Mouse (Mus musculus) adrenal gland, postnatal 36 days (tissue): ENCODE results near the gene Tnfrsf11a. TPM values are rescaled to one million over a fixed set of nuclear protein-coding genes. Genes with fewer than 3 reads are reported as not detected.

Source experiments
- DNase-seq, 2 experiments: peaks; one replicate each; pipeline ENCODE4 v3.0.0; 2021; ENCODE audit warnings: mixed read lengths in 1 of 2
- total RNA-seq, 2 experiments: library from RNA; stranded (reverse); gene quantifications; 2 replicates each; pipeline ENCODE4 v1.2.3; 2021

The Tnfrsf11a gene
- total RNA-seq, 2 experiments from 2014 or later = 2.2 to 3.3 TPM

- no peak for DNase-seq
These were observed 47.3 kb downstream of the Tnfrsf11a start for GRCm38 (mm10) chr1:105827786-105828345.

DNA sequence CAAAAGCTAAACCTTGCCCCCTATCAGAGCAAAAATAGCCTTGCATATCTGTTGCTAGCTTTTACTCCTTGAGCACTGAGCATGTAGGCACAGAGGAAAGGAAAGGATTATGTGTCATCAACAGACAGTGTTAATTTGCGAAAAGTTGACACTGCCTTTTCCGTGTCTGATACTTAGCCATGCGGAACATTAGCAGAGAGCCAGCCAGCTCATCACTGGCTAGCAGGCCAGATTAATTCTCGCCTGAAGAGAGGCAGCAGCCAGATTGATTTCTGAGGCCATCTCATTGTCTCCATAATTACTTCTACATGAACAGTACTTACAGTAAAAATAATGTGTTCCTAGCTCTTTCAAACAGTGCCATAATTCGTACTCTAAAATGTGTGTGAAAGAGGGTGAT lies 48.7 kb downstream of the Tnfrsf11a start:
- no peak for DNase-seq

DNA sequence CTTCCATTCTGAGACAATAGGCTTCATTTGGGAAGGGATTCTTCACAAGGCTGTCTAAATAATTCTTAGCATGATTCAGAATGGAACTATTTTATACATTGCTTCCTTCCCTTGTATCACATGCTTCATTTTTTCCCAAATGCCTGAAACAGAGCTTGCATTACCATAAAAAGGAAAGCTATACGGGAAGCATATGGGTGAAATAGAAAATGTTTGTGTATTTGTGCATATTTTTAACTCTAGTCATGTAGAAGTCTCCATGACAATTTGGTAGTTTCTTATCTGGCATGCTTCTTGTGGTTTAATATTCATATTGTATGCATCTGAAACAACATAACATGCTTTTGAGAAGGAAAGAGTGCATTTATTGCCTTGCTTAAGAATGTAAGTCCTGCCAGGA lies 52.3 kb downstream of the Tnfrsf11a start:
- DNase-seq = no peak

GRCm38 (mm10) chr1:105842950-105843349 lies 62.4 kb downstream of the Tnfrsf11a start:
- no peak for DNase-seq

GRCm38 (mm10) chr1:105843386-105843785 lies 62.9 kb downstream of the Tnfrsf11a start:
- no peak for DNase-seq

- DNase-seq = no peak
These were observed 63.3 kb downstream of the Tnfrsf11a start for GRCm38 (mm10) chr1:105843856-105844255.

DNA sequence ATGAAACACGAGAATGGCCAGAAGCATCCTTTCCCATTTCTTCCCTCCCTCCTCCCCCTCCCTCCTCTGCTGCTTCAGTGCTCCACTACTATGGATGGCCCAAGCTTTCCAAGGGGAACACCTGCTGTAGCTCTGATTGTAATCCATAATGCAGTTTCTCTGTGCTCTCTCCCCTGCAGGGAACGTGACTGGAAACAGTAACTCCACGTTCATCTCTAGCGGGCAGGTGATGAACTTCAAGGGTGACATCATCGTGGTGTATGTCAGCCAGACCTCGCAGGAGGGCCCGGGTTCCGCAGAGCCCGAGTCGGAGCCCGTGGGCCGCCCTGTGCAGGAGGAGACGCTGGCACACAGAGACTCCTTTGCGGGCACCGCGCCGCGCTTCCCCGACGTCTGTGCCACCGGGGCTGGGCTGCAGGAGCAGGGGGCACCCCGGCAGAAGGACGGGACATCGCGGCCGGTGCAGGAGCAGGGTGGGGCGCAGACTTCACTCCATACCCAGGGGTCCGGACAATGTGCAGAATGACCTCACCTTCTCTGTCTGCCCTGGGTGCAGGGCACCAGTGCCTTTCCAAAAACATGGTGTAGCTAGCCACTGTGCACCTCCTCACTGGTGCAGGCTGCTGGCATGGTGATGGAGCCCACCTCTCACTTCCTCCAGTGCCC lies 64.0 kb downstream of the Tnfrsf11a start:
- no peak for DNase-seq

GRCm38 (mm10) chr1:105846431-105846830 lies 65.9 kb downstream of the Tnfrsf11a start:
- DNase-seq = no peak

DNA sequence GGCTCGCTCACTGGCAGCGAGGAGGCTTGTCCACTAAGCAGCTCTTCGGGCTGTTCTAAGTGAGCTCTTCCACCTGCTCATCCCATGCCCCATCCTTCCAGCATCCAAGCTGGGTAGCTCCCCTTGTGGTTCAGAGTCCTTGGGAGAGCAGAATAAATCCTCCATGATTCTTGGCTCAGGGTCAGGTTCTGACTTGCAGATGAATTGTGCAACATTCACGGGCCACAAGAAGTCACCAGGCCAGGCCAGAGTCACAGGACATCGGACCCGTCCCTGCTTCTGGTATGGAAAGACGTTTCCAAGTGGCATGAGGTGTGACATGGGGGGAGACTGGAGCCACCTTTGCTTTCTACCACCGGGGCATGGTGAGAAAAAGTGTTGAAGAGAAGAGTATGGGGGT lies 68.3 kb downstream of the Tnfrsf11a start:
- peak; percentile 43 to 50 for DNase-seq

DNA sequence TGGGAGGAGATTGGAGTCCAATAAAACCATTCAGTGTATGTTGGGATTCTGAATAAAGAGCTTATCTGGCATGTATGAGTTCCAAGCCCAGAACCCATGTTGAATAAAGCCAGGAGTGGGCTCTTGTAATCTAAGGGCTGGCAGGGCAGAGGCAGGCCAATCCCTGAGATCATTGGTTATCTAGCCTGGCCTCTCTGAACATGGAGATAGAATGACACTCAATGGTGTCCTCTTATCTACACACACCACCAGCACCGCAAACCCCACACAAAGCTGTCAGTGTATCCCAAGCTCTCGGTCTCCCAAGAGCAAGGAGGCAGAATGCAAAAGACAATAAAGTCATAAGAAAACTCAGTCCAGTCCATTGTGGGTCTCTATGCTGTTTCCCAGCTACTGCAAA lies 70.8 kb downstream of the Tnfrsf11a start:
- no peak for DNase-seq

DNA sequence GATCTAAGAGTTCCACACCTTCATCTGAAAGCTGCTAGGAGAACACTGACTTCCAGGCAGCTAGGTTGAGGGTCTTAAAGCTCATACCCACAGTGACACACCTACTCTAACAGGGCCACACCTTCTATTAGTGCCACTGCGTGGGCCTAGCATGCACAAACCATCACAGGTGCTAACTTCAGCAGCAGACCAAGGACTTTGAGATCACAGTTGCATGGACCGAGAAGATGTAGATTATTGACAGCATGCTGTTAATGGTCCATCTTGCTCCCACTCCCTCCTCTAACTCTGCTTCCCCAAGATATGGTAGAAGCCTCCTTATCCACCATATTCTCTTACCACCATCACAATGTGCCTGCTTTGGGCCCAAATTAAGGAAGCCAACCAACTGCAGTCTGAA lies 79.2 kb downstream of the Tnfrsf11a start:
- DNase-seq = no peak

DNA sequence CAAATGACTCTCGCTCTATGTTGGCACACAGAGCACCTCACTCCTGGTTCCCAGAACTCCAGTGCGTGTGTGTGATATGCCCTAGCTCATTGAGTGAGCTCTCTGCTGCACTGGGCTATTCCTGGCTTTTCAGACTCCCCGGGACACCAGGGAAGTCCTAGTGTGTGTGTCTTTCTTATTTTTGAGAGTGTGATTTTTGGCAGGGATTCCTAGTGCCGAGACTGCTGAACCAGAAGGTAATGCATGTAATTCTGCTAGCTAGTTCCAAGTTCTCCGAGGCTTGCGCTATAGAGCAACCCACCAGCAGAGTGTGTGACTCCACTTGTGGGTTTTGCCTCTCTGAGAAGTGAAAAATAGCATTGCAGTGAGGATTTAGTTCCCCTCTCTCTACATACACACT lies 96.1 kb downstream of the Tnfrsf11a start:
- DNase-seq = no peak

- peak in 1 of 2 experiments; percentile 7 for DNase-seq
These were observed 97.3 kb downstream of the Tnfrsf11a start for GRCm38 (mm10) chr1:105877808-105878207.

DNA sequence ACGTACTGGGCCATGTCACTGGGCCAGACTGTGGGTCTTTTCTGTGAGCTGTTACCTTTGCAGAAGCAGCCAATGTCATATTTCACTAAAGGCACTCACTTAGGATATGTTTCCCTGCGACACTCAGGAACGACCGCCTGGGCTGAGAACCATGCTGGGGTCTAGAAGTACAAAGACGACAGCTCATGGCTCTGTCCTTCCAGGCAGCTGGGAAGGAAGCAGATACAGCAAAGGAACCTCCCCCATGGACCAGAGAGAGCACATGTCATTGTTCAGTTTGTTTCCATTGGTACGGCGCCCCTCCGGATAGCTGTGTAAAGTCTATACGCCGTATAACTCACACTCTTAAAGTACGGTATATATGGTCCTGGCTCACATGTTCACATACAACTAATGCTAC lies 97.9 kb downstream of the Tnfrsf11a start:
- no peak for DNase-seq

GRCm38 (mm10) chr1:105880555-105881304 lies 100.2 kb downstream of the Tnfrsf11a start:
- peak; percentile 20 to 30 for DNase-seq

GRCm38 (mm10) chr1:105881466-105881865 lies 100.9 kb downstream of the Tnfrsf11a start:
- DNase-seq = no peak

DNA sequence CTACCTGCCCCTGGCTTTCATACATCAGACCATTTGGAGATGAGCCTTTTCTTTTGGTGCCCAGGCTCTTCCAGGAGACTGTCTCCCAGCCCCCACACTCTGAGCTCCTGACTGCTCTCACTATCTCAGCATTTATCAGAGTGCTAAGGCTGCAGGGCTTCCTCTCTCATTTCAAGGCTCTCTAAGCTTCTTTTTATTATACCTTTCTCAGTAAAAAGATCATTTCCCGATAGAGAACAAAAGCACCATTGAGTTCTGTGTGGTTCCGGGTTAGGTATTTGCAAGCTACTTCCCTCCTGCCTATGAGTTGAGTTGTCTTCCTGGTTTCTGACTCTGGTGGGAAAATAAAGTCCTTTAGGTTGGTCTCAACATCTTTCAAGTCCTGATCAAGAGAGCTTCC lies 103.0 kb downstream of the Tnfrsf11a start:
- no peak for DNase-seq

GRCm38 (mm10) chr1:105885101-105885500 lies 104.6 kb downstream of the Tnfrsf11a start:
- DNase-seq = no peak

DNA sequence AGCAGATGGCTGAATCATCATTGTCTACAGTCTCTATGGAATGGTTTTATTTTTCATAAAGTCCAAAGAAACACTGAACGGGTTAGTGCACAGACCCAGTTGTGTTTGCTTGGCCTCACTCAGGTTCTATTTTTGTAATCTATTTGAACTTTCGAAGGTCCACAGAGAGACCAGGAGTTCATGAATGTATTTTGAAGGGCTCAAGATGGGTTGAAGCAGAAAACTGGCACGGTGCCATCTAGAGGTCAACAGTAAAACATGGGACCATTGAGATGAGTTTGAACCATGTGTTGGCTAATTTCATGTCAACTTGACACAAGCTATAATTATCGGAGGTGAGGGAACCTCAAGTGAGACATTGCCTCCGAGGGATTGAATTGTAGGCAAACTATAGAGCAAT lies 105.1 kb downstream of the Tnfrsf11a start:
- DNase-seq = no peak

DNA sequence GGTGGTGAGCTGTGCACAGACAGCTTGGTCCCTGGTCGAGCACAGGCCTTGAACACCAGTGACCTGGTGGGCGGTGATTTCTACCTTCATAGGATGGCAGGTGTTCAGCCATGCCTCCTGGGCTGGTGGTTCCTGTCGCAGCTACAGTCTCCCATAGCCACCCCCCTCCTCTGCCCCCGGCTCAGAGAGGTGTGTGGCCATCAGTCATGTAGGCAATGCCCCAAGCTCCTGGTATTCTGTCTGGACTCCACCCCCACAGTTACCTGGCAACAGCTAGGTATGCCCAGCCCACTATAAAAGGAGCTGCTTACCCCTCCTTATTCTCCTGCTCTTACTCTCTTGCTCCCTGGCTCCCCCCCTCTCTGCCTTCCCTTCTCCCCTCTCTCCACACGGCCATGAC lies 105.8 kb downstream of the Tnfrsf11a start:
- no peak for DNase-seq

DNA sequence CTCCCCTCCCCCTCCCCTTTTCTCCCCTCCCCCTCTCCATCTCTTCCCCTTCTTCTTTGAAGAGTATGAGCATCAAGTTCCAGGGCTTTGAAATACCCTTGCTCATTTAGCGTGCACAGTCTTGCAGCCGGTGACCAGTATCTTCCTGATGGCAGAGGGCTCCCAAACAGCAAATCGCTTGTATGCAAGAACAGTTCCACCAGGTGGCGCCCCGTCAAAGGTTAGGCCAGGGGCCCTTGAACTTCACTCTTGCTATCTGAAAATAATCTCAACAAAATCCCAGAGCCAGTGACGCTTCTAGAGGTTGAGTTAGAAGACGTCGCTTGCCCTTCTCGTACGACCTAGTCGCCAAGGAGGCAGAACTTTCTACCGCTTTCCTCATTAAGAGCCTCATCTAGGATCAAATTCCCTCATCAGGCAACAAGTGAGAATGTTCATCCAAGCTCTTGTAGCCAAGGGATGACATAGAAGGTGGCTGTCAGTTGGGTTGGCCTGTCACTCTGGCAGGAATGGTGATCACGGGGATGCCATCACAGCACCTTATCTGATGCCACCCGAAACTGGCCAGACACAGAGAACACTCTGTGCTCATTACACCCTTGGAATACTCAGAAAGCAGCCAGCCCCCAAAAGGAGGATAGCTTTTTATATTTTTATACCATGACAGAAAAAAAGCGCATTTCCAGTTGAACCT lies 110.7 kb downstream of the Tnfrsf11a start:
- peak; percentile 93 to 95 for DNase-seq

DNA sequence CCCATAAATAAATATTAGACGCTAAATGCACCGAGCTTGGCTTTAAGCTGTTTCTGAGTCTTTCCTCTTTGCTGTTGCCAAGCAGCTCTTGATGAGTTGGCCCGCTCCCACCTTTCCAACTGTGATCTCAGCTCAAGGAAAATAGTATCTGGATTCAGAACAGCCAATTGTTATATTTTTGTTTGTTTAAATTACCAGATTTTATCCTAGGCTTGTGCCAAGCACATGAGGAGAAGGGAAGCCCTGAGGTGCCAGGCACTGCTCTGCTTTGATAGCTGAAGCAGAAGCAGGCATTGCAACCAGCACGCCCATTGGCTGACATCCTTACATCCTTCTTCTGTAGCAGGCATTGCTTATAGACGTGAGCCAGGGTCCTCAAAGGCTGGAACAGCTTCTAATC lies 114.5 kb downstream of the Tnfrsf11a start:
- no peak for DNase-seq
